Mouse (Mus musculus) urinary bladder, adult 2 months (tissue): Measurements from ENCODE around the gene Ptger1. TPM values are rescaled to one million over a fixed set of nuclear protein-coding genes. Genes with fewer than 3 reads are reported as not detected.

ENCODE experiments used
- DNase-seq: peaks from one replicate; pipeline ENCODE4 v3.0.0; 2022; ENCODE audit warnings: low spot score
- polyA plus RNA-seq: library from polyadenylated mRNA; depleted of rRNA; stranded (reverse); fragments of >200 nt; gene quantifications from 2 replicates; pipeline ENCODE4 v1.2.3, GENCODE M21; 2012

Gene Ptger1
- polyA plus RNA-seq, 1 experiment: 5.5 TPM

- DNase-seq: no peak
Measured at GRCm38 (mm10) chr8:83656043-83656442, 10.4 kb upstream of the Ptger1 start.

- no peak for DNase-seq
Measured at GRCm38 (mm10) chr8:83656484-83657246, 9.8 kb upstream of the Ptger1 start.

GRCm38 (mm10) chr8:83660545-83660944 lies 5.9 kb upstream of the Ptger1 start:
- DNase-seq: peak; percentile 21

- peak; percentile 28 for DNase-seq
Measured at GRCm38 (mm10) chr8:83660995-83661680, 5.3 kb upstream of the Ptger1 start.

GRCm38 (mm10) chr8:83662421-83662826 lies 4.1 kb upstream of the Ptger1 start:
- DNase-seq: peak; percentile 87

GRCm38 (mm10) chr8:83664096-83664495 lies 2.4 kb upstream of the Ptger1 start:
- no peak for DNase-seq

- no peak for DNase-seq
Measured at GRCm38 (mm10) chr8:83664931-83665625, 1.4 kb upstream of the Ptger1 start.

GRCm38 (mm10) chr8:83666866-83667234 lies 372 bp downstream of the Ptger1 start:
- DNase-seq: no peak

GRCm38 (mm10) chr8:83667526-83667925 lies 1.0 kb downstream of the Ptger1 start:
- no peak for DNase-seq

GRCm38 (mm10) chr8:83668010-83668916 lies 1.8 kb downstream of the Ptger1 start:
- DNase-seq: peak; percentile 47

- no peak for DNase-seq
Measured at GRCm38 (mm10) chr8:83669013-83669412, 2.5 kb downstream of the Ptger1 start.

- DNase-seq: no peak
Measured at GRCm38 (mm10) chr8:83672936-83673335, 6.5 kb downstream of the Ptger1 start.

- DNase-seq: no peak
Measured at GRCm38 (mm10) chr8:83674497-83674896, 8.0 kb downstream of the Ptger1 start.

GRCm38 (mm10) chr8:83679866-83680265 lies 13.4 kb downstream of the Ptger1 start:
- no peak for DNase-seq

GRCm38 (mm10) chr8:83680603-83681002 lies 14.1 kb downstream of the Ptger1 start:
- DNase-seq: no peak

- DNase-seq: no peak
Measured at GRCm38 (mm10) chr8:83681099-83681498, 14.6 kb downstream of the Ptger1 start.

- DNase-seq: no peak
Measured at GRCm38 (mm10) chr8:83684517-83684916, 18.0 kb downstream of the Ptger1 start.

GRCm38 (mm10) chr8:83689264-83689663 lies 22.8 kb downstream of the Ptger1 start:
- no peak for DNase-seq

GRCm38 (mm10) chr8:83693609-83694236 lies 27.2 kb downstream of the Ptger1 start:
- no peak for DNase-seq

GRCm38 (mm10) chr8:83694369-83695160 lies 28.1 kb downstream of the Ptger1 start:
- DNase-seq: no peak
